Mouse (Mus musculus) pancreas, adult 10 weeks (tissue): ENCODE results near the gene Olfr74. TPM values are rescaled to one million over a fixed set of nuclear protein-coding genes. Genes with fewer than 3 reads are reported as not detected.

Experiments used
- polyA plus RNA-seq: library from polyadenylated mRNA; stranded (reverse); fragments of 350-450 nt; fragmentation: Illumina TruSeq; extraction: RNeasy Lipid Tissue Mini Kit (QIAGEN cat#74804); gene quantifications from one replicate; pipeline ENCODE4 v1.2.3, GENCODE M21; 2015; ENCODE audit warnings: low read depth, low replicate concordance; ENCODE audit not compliant: insufficient read depth

Olfr74 gene
- not detected for polyA plus RNA-seq

GRCm38 (mm10) chr2:87974563-87974962 is at the start of gene Olfr74:
Olfr74 (minus strand) TSS chr2:87974663.

DNA sequence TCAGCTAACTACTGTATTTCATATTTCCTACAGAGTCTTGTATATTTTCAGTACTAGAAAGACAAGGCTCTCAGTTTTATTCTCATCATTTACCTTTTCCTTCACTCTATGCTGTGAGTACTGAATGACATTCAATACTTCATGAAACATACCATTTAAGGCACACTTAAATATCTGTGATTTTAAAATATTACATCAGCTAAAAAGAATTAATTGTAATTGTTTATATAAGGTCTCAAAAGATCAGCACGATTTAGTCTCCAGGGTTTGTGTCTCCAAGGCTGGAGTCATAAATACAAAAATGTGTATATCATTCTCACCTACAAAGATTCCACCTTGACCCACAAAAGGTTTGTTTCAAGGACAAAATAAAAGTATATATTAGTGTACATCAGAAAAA is 48.0 kb upstream of the Olfr74 start, which contains the start of gene Olfr1161:
TSS of gene Olfr1161 (plus strand) at position 301 of the 400 bp plus-strand sequence.

DNA sequence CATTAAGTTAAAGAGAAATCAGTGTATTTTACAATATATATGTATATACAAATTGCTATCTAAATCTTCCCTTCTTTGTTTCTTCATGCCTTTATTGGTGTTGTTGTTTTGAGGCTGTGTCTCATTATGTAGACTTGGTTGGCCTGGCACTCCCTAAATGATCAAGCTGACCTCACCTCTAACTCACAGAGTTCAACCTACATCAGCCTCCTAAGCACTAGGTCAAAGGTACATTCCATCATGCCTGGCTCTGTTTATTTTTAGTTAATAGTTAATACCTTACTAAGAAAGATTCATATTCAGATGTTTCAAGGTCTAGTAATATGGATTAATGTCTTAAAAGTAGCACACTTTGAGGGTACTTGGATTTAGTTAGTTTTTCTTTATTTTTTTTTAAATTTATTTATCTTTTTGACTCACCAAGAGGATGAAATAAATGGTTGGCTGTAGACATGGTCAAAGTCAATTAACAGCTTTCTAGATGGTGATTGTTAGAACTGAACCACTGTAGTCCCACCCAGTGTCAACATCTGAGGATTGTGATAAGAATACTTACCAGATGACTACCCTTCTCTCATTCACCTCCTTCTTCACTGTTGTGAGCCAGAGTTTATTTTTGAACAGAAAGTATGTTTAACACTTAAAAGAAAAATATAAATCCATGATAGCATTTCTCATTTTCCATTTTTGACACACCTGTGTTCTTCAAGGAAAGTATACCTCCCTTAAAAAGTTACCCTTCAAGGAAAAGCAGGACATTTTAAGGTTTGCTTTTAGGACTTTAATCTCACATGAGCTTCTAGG is 33.3 kb upstream of the Olfr74 start, which contains the start of gene Olfr1160:
TSS of gene Olfr1160 (minus strand) at position 754 of the 804 bp plus-strand sequence.

DNA sequence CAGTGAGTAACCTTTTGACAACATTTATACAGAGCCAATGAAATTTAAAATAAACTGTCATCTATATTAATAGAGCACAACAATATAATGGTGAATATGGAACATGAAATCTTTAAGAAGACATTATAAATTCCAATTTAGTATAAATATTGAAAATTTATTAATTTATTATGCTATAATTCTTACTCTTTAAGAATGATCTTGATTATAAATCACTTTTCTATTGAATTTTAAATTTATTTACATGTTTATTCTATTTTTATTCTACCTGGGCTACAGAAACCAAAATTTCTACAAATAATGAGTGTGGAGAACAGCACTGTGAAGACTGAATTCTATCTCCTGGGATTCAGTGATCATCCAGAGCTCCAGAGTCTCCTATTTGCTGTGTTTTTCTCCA is 15.3 kb upstream of the Olfr74 start, which contains the start of gene Olfr1158:
TSS of gene Olfr1158 (plus strand) at position 301 of the 400 bp plus-strand sequence.

GRCm38 (mm10) chr2:87968199-87968598 is 6.3 kb downstream of the Olfr74 start, which contains the start of gene Olfr1157:
Olfr1157 (minus strand) TSS chr2:87968299.

GRCm38 (mm10) chr2:87953000-87953399 is 21.5 kb downstream of the Olfr74 start, which contains the start of gene Olfr1156:
Olfr1156 (minus strand) TSS chr2:87953100.

DNA sequence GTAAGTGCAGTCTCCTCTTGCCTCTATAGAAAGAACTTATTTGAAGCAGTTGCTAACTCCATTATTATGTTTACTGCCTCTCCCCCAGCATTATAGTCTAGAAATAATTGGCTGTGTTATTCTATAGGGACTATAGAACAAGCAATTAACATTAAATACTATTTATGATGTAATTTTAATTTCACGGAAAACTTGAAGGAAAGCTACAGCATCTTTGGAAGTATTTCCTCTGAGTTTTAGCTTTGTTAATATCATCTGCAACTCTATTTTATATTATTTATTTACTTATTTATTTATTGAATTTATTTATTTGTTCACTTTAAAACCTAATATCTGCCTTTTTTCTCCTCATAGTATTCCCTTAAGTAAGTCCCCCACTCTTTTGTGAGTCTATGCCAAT is 29.4 kb downstream of the Olfr74 start, which contains the start of gene Olfr1155:
TSS of gene Olfr1155 (minus strand) at position 101 of the 400 bp plus-strand sequence.

Other genes starting within 250 kb of the Olfr74 start
- not detected for gene Olfr1138, start 234.7 kb downstream of the Olfr74 start, polyA plus RNA-seq
- not detected for gene Olfr1140, start 230.9 kb downstream of the Olfr74 start, polyA plus RNA-seq
- gene Olfr1141, start 220.7 kb downstream of the Olfr74 start, polyA plus RNA-seq: not detected
- gene Olfr152, start 195.2 kb downstream of the Olfr74 start, polyA plus RNA-seq: not detected
- gene Olfr1143, start 174.1 kb downstream of the Olfr74 start, polyA plus RNA-seq: not detected
- not detected for gene Olfr1145, start 164.8 kb downstream of the Olfr74 start, polyA plus RNA-seq
- gene Olfr1148, start 144.1 kb downstream of the Olfr74 start, polyA plus RNA-seq: not detected
- not detected for gene Olfr1150-ps1, start 130.7 kb downstream of the Olfr74 start, polyA plus RNA-seq
- gene Olfr1151, start 118.8 kb downstream of the Olfr74 start, polyA plus RNA-seq: not detected
- not detected for gene Olfr1152, start 108.2 kb downstream of the Olfr74 start, polyA plus RNA-seq
- gene Olfr1153, start 79.7 kb downstream of the Olfr74 start, polyA plus RNA-seq: not detected
- gene Olfr1154, start 69.5 kb downstream of the Olfr74 start, polyA plus RNA-seq: not detected
- gene Olfr1155, start 29.5 kb downstream of the Olfr74 start, polyA plus RNA-seq: not detected
- not detected for gene Olfr1156, start 21.6 kb downstream of the Olfr74 start, polyA plus RNA-seq
- gene Olfr1157, start 6.4 kb downstream of the Olfr74 start, polyA plus RNA-seq: not detected
- gene Olfr1158, start 15.4 kb upstream of the Olfr74 start, polyA plus RNA-seq: not detected
- not detected for gene Olfr1160, start 33.6 kb upstream of the Olfr74 start, polyA plus RNA-seq
- gene Olfr1161, start 48.1 kb upstream of the Olfr74 start, polyA plus RNA-seq: not detected
- gene Olfr73, start 63.0 kb upstream of the Olfr74 start, polyA plus RNA-seq: not detected
- gene Olfr1162, start 76.5 kb upstream of the Olfr74 start, polyA plus RNA-seq: not detected
- gene Olfr1163, start 97.2 kb upstream of the Olfr74 start, polyA plus RNA-seq: not detected
- not detected for gene Olfr1164, start 119.3 kb upstream of the Olfr74 start, polyA plus RNA-seq
- gene Olfr1166, start 153.6 kb upstream of the Olfr74 start, polyA plus RNA-seq: not detected
- not detected for gene Olfr1167, start 180.5 kb upstream of the Olfr74 start, polyA plus RNA-seq
- gene Olfr1168, start 207.2 kb upstream of the Olfr74 start, polyA plus RNA-seq: not detected